Mouse (Mus musculus) heart, embryonic 14.5 days (tissue): ENCODE measurements around the gene Hecw1. TPM values are rescaled to one million over a fixed set of nuclear protein-coding genes. Genes with fewer than 3 reads are reported as not detected.

Experiments
- ATAC-seq: fragments of 200-750 bp; cut with Nextera tagmentation; 2 replicates; pipeline ENCODE4 v1.8.0; 2017; ENCODE audit warnings: low read depth, moderate TSS enrichment; ENCODE audit not compliant: insufficient number of reproducible peaks, insufficient read depth, low FRiP score
- H3K27ac ChIP-seq, 2 experiments: fragments of 200-500 bp in 1 of 2; fragments of 300-500 bp in 1 of 2; sonication (generic) in 1 of 2; replicated peaks in 1 of 2; 2 replicates each; pipeline ENCODE4 v1.5.1; 2012 to 2014; ENCODE audit warnings: low read depth in 2 of 2, low read length in 2 of 2, control low read depth in 1 of 2, mild to moderate bottlenecking in 1 of 2, mixed read lengths in 1 of 2; ENCODE audit not compliant: control insufficient read depth in 1 of 2, insufficient read depth in 1 of 2
- H3K27me3 ChIP-seq: fragments of 300-500 bp; sonication (generic); 2 replicates; pipeline ENCODE4 v1.6.1; 2014; ENCODE audit warnings: mild to moderate bottlenecking, low read length, control low read depth; ENCODE audit not compliant: control insufficient read depth, insufficient read depth
- H3K36me3 ChIP-seq: fragments of 300-500 bp; sonication (generic); 2 replicates; pipeline ENCODE4 v1.6.1; 2014; ENCODE audit warnings: mild to moderate bottlenecking, control low read depth, low read length, mixed read lengths; ENCODE audit not compliant: control insufficient read depth, insufficient read depth
- H3K4me1 ChIP-seq, 2 experiments: fragments of 200-500 bp in 1 of 2; fragments of 300-500 bp in 1 of 2; sonication (generic) in 1 of 2; 2 replicates each; pipeline ENCODE4 v1.6.1; 2012 to 2014; ENCODE audit warnings: low read length in 2 of 2, control low read depth in 1 of 2, mixed read lengths in 1 of 2; ENCODE audit not compliant: control insufficient read depth in 2 of 2, insufficient read depth in 2 of 2
- H3K4me2 ChIP-seq: fragments of 300-500 bp; sonication (generic); 2 replicates; pipeline ENCODE4 v1.6.1; 2014; ENCODE audit warnings: mild to moderate bottlenecking, low read length
- H3K4me3 ChIP-seq, 2 experiments: fragments of 200-500 bp in 1 of 2; fragments of 300-500 bp in 1 of 2; sonication (generic) in 1 of 2; 2 replicates each; pipeline ENCODE4 v1.5.1; 2012 to 2014; ENCODE audit warnings: low read length in 2 of 2, mild to moderate bottlenecking in 2 of 2, control low read depth in 1 of 2, low read depth in 1 of 2, moderate library complexity in 1 of 2; ENCODE audit not compliant: control insufficient read depth in 1 of 2, insufficient read depth in 1 of 2
- H3K9ac ChIP-seq: fragments of 300-500 bp; sonication (generic); 2 replicates; pipeline ENCODE4 v1.6.1; 2014; ENCODE audit warnings: mild to moderate bottlenecking, low read length
- H3K9me3 ChIP-seq: fragments of 300-500 bp; sonication (generic); 2 replicates; pipeline ENCODE4 v1.6.1; 2016; ENCODE audit warnings: low read length, control low read depth; ENCODE audit not compliant: control insufficient read depth
- WGBS: fragments of 180-500 bp; shearing (Covaris S2); extraction: QIAGEN DNeasy Blood & Tissue Kit; methylation state at CpG from one replicate; pipeline ENCODE4 v1.1.7; 2014; 5-methylcytosine and 5-hydroxymethylcytosine counted together
- polyA plus RNA-seq: library from polyadenylated mRNA; unstranded; fragments of >200 nt; fragmentation: Nextera tagmentation; extraction: Ambion mirVana; gene quantifications from 2 replicates; pipeline ENCODE4 v1.2.1, GENCODE M21; 2014

The Hecw1 gene
- polyA plus RNA-seq, 1 experiment from 2014 or later = 0.84 TPM

DNA sequence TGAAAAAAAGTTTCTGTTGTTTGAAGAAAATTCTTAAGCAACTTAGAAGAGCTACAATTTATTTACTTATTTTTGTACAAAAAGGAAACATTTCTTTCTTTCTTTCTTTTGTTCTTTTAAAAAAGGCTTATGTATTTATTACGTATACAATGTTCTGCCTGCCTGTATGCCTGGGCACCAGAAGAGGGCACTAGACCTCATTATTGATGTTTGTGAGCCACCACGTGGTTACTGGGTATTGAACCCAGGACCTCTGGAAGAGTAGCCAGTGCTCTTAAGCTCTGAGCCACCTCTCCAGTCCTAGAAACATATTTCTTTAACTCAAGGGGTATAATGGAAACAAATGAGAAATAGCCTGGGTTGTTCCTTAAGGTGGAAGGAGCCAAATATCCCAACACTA is 277.1 kb downstream of the Hecw1 start:
- no peaks in the 10 kb centered on the region for H3K27me3 ChIP-seq
- no peak overlapping the region for H3K9ac ChIP-seq
- no peak overlapping the region for H3K4me2 ChIP-seq
- H3K4me1 ChIP-seq = no peaks in the 10 kb centered on the region
- no peak for ATAC-seq
- no peaks in the 10 kb centered on the region for H3K9me3 ChIP-seq
- H3K36me3 ChIP-seq = no peaks in the 10 kb centered on the region
- H3K4me3 ChIP-seq = no peak overlapping the region
- WGBS = 53% methylated on average over 2 of the region's 2 CpGs
- H3K27ac ChIP-seq = no peak overlapping the region

GRCm38 (mm10) chr13:14179669-14180068 is 343.4 kb downstream of the Hecw1 start:
- no peaks in the 10 kb centered on the region for H3K9me3 ChIP-seq
- no peak overlapping the region for H3K4me2 ChIP-seq
- H3K27ac ChIP-seq = no peak overlapping the region
- no peak for ATAC-seq
- H3K36me3 ChIP-seq = peaks cover 31% of the 10 kb centered on the region
- H3K4me3 ChIP-seq = no peak overlapping the region
- no peaks in the 10 kb centered on the region for H3K4me1 ChIP-seq
- WGBS = 87% methylated on average over 3 of the region's 3 CpGs
- H3K9ac ChIP-seq = no peak overlapping the region
- H3K27me3 ChIP-seq = no peaks in the 10 kb centered on the region

DNA sequence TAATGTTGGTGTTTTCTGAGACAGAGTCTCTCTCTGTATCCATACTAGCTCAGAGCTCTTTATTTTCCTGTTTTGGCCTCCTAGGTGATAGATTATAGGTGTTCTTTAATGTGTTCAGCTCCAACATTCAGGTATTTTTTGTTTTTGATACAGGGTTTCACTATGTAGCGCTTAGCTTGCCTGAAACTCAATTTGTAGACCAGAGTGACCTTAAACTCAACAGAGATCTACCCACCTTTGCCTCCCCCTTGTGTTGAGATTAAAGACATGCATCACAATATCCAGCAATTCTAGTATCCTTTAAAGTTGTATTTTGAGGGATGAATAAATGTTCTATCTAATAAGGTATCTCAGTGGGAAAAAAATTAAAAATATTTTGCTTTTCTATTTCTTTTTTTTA is 345.0 kb downstream of the Hecw1 start:
- Histone ChIP-seq H3K9ac (no peak overlapping the region), H3K36me3 (peaks cover 23% of the 10 kb centered on the region), H3K9me3 (no peaks in the 10 kb centered on the region), H3K27me3 (no peaks in the 10 kb centered on the region), H3K4me3 (no peak overlapping the region), H3K4me2 (no peak overlapping the region), H3K27ac (no peak overlapping the region), H3K4me1 (no peaks in the 10 kb centered on the region)
- WGBS = 87% methylated on average over 1 of the region's 1 CpGs
- no peak for ATAC-seq

Other genes starting within 250 kb of the Hecw1 start
- gene Mrpl32, start 89.9 kb upstream of the Hecw1 start, polyA plus RNA-seq = 111 and 115 TPM in 2 replicates
- 145 and 163 TPM in 2 replicates for gene Psma2, start 90.0 kb upstream of the Hecw1 start, polyA plus RNA-seq
- gene AW209491, start 106.9 kb upstream of the Hecw1 start, polyA plus RNA-seq = 16.6 and 18.8 TPM in 2 replicates